Mouse (Mus musculus): ENCODE results near the gene Nipa2. TPM values are rescaled to one million over a fixed set of nuclear protein-coding genes. Genes with fewer than 3 reads are reported as not detected.
"Not testable (repeated sequence)": the region's sequence is repeated elsewhere in the genome, so short reads cannot be mapped to it uniquely, and the experiment has no call there.

Nipa2 gene
- total RNA-seq, 4 experiments from 2014 or later = 49.1 to 66.3 (median 54.7) TPM

GRCm38 (mm10) chr7:55935025-55935424 is 27.3 kb downstream of the Nipa2 start:
- no peak for DNase-seq

GRCm38 (mm10) chr7:55928649-55929048 is 33.6 kb downstream of the Nipa2 start:
- no peak for DNase-seq

- no peak for DNase-seq
Measured at GRCm38 (mm10) chr7:55927262-55927661, 35.0 kb downstream of the Nipa2 start.

- DNase-seq = not testable (repeated sequence)
Measured at GRCm38 (mm10) chr7:55918365-55918764, 43.9 kb downstream of the Nipa2 start.

- no peak for DNase-seq
Measured at GRCm38 (mm10) chr7:55912118-55912517, 50.2 kb downstream of the Nipa2 start.

GRCm38 (mm10) chr7:55911371-55911770 is 50.9 kb downstream of the Nipa2 start:
- DNase-seq = peak; percentile 7

GRCm38 (mm10) chr7:55910356-55910755 is 51.9 kb downstream of the Nipa2 start:
- DNase-seq = no peak

- no peak for DNase-seq
Measured at GRCm38 (mm10) chr7:55909519-55909918, 52.8 kb downstream of the Nipa2 start.

- DNase-seq = no peak
Measured at GRCm38 (mm10) chr7:55905449-55905848, 56.8 kb downstream of the Nipa2 start.

GRCm38 (mm10) chr7:55903766-55904165 is 58.5 kb downstream of the Nipa2 start:
- peak; percentile 8 for DNase-seq

- DNase-seq = no peak
Measured at GRCm38 (mm10) chr7:55891797-55892196, 70.5 kb downstream of the Nipa2 start.

- no peak for DNase-seq
Measured at GRCm38 (mm10) chr7:55890731-55891130, 71.5 kb downstream of the Nipa2 start.

GRCm38 (mm10) chr7:55889996-55890395 is 72.3 kb downstream of the Nipa2 start:
- DNase-seq = no peak

GRCm38 (mm10) chr7:55888603-55889002 is 73.7 kb downstream of the Nipa2 start:
- DNase-seq = no peak

Other genes starting within 250 kb of the Nipa2 start
- gene Siglech, start 194.3 kb downstream of the Nipa2 start, total RNA-seq (2022) = 1 to 10 TPM in 3 of 4 experiments, under 1 TPM in 1; 0.87 to 1.6 (median 1.2) TPM
- 10 to 100 TPM; 21.7 to 31.7 (median 25.2) TPM for gene Tubgcp5, start 168.3 kb downstream of the Nipa2 start, total RNA-seq (2022)
- 10 to 100 TPM; 76.0 to 93.3 (median 80.9) TPM for gene Cyfip1, start 120.7 kb downstream of the Nipa2 start, total RNA-seq (2022)
- 10 to 100 TPM; 11.3 to 14.1 (median 12.3) TPM for gene Nipa1, start 57.5 kb upstream of the Nipa2 start, total RNA-seq (2022)
- gene Herc2, start 87.7 kb upstream of the Nipa2 start, total RNA-seq (2022) = 10 to 100 TPM; 67.5 to 85.6 (median 76.3) TPM

Measured in adrenal gland, adult 8-10 months (tissue).